Mouse (Mus musculus) forebrain, embryonic 13.5 days (tissue): ENCODE results near the gene Rassf5. TPM values are rescaled to one million over a fixed set of nuclear protein-coding genes. Genes with fewer than 3 reads are reported as not detected.
A peak's percentile ranks its signal among the peaks of the same experiment; 100 is the strongest.

Experiments used
- ATAC-seq: fragments of 200-750 bp; cut with Nextera tagmentation; 2 replicates; pipeline ENCODE4 v1.8.0; 2017
- H3K27ac ChIP-seq: fragments of 300-500 bp; sonication (generic); 2 replicates; pipeline ENCODE4 v1.5.1; 2015; ENCODE audit warnings: inconsistent platforms, mild to moderate bottlenecking, moderate library complexity
- H3K27me3 ChIP-seq: fragments of 300-500 bp; sonication (generic); 2 replicates; pipeline ENCODE4 v1.6.1; 2015; ENCODE audit warnings: mild to moderate bottlenecking, inconsistent platforms
- H3K36me3 ChIP-seq: fragments of 300-500 bp; sonication (generic); 2 replicates; pipeline ENCODE4 v1.6.1; 2015; ENCODE audit warnings: mild to moderate bottlenecking, inconsistent platforms; ENCODE audit not compliant: poor library complexity, severe bottlenecking
- H3K4me1 ChIP-seq: fragments of 300-500 bp; sonication (generic); 2 replicates; pipeline ENCODE4 v1.6.1; 2015; ENCODE audit warnings: inconsistent platforms
- H3K4me2 ChIP-seq: fragments of 300-500 bp; sonication (generic); 2 replicates; pipeline ENCODE4 v1.6.1; 2015; ENCODE audit warnings: inconsistent platforms, mild to moderate bottlenecking, moderate library complexity
- H3K4me3 ChIP-seq: fragments of 300-500 bp; sonication (generic); 2 replicates; pipeline ENCODE4 v1.5.1; 2015; ENCODE audit warnings: mild to moderate bottlenecking, inconsistent platforms
- H3K9ac ChIP-seq: fragments of 300-500 bp; sonication (generic); 2 replicates; pipeline ENCODE4 v1.6.1; 2015; ENCODE audit warnings: mild to moderate bottlenecking, inconsistent platforms
- H3K9me3 ChIP-seq: fragments of 300-500 bp; sonication (generic); replicated peaks from 2 replicates; pipeline ENCODE4 v1.6.1; 2016; ENCODE audit warnings: inconsistent platforms
- WGBS: fragments of 180-500 bp; shearing (Covaris S2); methylation state at CpG from one replicate; pipeline ENCODE4 v1.1.7; 2015; 5-methylcytosine and 5-hydroxymethylcytosine counted together
- polyA plus RNA-seq: library from polyadenylated mRNA; unstranded; fragments of >200 nt; fragmentation: Nextera tagmentation; extraction: Ambion mirVana; gene quantifications from 2 replicates; pipeline ENCODE4 v1.2.1, GENCODE M21; 2015

Gene Rassf5
- polyA plus RNA-seq = 0.98 and 1.1 TPM in 2 replicates

DNA sequence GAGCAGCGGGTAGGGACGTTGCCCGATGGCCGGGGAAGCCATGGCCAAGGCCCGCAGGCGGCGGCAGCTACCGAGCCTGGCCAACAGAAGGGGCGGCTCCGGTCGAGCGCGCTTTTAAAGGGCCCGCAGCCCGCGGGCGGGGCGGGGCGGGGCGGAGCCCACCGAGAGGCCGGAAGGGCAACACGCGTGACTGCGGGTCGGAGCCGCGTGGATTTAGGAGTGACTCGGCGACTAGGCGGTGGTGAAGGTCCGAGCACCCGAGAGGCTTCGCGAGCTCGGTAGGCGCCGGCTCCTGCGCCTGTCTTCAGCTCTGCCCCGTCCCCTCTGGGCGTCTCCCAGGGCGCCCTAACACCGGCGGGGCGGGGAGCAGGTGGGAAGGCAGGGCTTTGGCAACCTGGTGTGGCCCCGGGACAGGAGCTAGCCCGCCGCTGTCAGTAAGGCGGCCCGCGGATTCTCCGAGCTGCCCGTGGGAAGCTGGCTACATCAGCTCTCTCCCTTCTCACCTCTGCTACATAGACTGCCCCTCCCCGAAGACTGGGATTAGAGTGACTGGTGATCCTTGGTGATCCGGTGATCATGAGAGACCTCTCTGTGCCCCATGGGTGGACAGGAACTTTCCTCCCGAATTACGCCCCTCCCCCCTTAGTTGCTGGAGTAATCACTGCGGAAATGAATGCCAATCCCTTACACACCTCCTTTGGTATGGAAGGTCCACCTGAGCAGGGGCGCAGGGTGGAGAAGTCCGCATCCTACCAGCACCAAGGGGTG is at the start of gene Rassf5:
Rassf5 (minus strand) TSS at position 170 of the 768 bp plus-strand sequence.
- H3K4me1 ChIP-seq = peaks cover 18% of the 10 kb centered on the region; the same call in 1 of the 2 replicates
- peaks cover 54% of the 10 kb centered on the region for H3K27me3 ChIP-seq
- H3K36me3 ChIP-seq = no peaks in the 10 kb centered on the region
- peak within 1 kb of the TSS; percentile 98 for H3K4me2 ChIP-seq
- H3K27ac ChIP-seq = no peak within 1 kb of the TSS
- WGBS = 1% methylated on average over 60 of the region's 60 CpGs
- peak; percentile 64 for ATAC-seq
- H3K9ac ChIP-seq = peak within 1 kb of the TSS; percentile 74
- H3K4me3 ChIP-seq = peak within 1 kb of the TSS; percentile 70
- no peaks in the 10 kb centered on the region for H3K9me3 ChIP-seq

DNA sequence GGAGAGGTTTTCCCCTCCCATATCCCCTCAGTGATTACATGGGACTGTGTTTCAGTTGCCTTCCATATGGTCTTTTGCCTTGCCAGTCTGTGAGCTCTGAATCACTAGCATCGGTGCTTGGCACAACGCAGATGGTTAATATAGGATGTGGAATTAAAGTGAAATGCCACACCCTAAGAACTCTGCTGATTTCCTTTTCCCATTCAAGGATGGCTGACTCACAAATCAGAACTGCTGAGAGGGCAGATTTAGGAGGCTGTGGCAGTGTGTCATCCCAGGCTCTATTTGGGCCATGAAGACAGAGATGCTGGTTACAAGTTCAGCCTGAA is 48.8 kb upstream of the Rassf5 start:
- Histone ChIP-seq H3K9ac (no peak overlapping the region), H3K4me1 (no peaks in the 10 kb centered on the region), H3K36me3 (peaks cover 67% of the 10 kb centered on the region), H3K27ac (0 out of 2 replicates have a peak overlapping the region, but pooled peaks have one; percentile 5), H3K4me2 (no peak overlapping the region), H3K4me3 (no peak overlapping the region), H3K27me3 (no peaks in the 10 kb centered on the region), H3K9me3 (no peaks in the 10 kb centered on the region)
- 90% methylated on average over 2 of the region's 2 CpGs for WGBS
- ATAC-seq = peak; percentile 72; the same call in 1 of the 2 replicates

DNA sequence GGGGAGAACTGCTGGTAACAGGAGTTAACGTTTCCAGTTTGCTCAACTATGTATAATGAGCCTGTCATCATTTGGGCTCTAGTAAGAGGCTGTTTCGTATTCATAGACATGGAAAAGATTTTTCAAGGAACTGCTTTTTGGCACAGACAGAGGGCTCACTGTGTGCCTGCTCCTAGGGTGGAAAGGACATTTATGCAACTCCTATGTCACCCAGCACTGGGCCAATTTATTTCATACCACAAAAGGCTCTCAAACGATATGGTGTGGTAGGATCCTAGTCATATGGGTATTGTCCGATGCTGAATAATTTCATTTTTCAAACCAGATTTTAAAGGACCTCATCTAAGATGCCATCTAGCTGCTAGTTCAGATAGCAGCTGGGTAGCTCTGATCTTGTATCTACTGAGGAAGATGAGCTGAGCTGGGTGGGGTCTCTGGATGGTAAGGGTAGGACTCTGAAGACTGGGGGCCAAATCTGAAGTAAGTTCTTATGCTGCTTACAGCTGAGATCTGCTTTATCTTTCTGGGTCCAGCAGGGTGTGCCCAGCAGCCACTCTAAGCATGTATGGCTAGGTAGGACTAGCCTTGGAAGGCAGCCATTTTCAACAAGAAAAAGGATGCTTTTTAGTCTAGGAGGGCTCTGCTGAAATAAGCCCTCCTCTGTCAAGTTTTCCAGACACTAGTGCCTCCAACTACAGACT is 48.3 kb upstream of the Rassf5 start:
- no peak for ATAC-seq
- H3K9me3 ChIP-seq = no peaks in the 10 kb centered on the region
- no peaks in the 10 kb centered on the region for H3K27me3 ChIP-seq
- H3K36me3 ChIP-seq = peaks cover 69% of the 10 kb centered on the region
- 89% methylated on average over 4 of the region's 4 CpGs for WGBS
- H3K9ac ChIP-seq = no peak overlapping the region
- no peak overlapping the region for H3K4me2 ChIP-seq
- H3K27ac ChIP-seq = no peak overlapping the region
- no peak overlapping the region for H3K4me3 ChIP-seq
- H3K4me1 ChIP-seq = no peaks in the 10 kb centered on the region

DNA sequence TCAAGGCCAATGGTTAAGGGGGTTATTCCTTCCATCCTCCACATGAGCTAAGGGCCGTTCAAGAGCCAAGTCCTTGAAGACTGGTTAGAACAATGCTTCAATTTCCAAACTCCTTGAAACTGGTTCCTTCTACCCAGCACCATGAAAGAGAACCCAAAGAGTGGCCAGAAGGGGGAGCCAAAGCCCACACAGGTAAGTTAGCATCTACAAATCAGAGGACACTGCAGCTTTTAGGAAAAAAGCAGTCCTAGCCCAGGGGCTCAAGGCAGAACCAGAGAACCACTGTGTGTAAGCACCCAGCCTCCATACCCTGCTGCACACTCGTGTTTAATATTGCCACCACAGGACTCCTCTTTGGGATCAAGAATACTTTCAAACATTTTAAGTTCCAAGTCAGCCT is 45.6 kb upstream of the Rassf5 start:
- no peaks in the 10 kb centered on the region for H3K4me1 ChIP-seq
- H3K27ac ChIP-seq = no peak overlapping the region
- WGBS = 42% methylated on average over 2 of the region's 2 CpGs
- peaks cover 58% of the 10 kb centered on the region for H3K36me3 ChIP-seq
- H3K27me3 ChIP-seq = no peaks in the 10 kb centered on the region
- H3K4me2 ChIP-seq = no peak overlapping the region
- no peak overlapping the region for H3K9ac ChIP-seq
- H3K4me3 ChIP-seq = no peak overlapping the region
- ATAC-seq = peak; percentile 31; the same call in 1 of the 2 replicates
- H3K9me3 ChIP-seq = no peaks in the 10 kb centered on the region

DNA sequence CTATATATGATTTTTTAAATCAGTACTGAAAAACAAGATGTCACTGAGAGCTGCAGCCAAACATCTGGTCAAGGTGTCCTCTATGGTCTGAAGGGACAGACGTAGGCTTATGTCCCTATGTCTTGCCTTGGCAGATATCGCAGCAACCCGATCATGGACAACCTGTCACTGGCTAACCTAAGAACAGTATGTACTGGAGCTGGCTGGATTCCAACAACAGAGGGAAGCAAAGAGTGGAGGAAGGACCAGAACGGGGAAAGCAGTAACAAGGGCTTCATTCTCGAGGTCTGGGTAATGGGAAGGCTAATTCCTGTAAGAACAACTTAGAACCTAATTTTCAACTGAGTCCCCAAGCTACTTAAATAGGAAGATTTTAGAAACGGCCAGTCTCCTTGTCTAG is 43.9 kb upstream of the Rassf5 start:
- Histone ChIP-seq H3K27ac (no peak overlapping the region), H3K9ac (no peak overlapping the region), H3K4me2 (no peak overlapping the region), H3K9me3 (no peaks in the 10 kb centered on the region), H3K4me3 (no peak overlapping the region), H3K27me3 (no peaks in the 10 kb centered on the region), H3K4me1 (no peaks in the 10 kb centered on the region), H3K36me3 (peaks cover 44% of the 10 kb centered on the region)
- ATAC-seq = no peak
- WGBS = 88% methylated on average over 6 of the region's 6 CpGs

DNA sequence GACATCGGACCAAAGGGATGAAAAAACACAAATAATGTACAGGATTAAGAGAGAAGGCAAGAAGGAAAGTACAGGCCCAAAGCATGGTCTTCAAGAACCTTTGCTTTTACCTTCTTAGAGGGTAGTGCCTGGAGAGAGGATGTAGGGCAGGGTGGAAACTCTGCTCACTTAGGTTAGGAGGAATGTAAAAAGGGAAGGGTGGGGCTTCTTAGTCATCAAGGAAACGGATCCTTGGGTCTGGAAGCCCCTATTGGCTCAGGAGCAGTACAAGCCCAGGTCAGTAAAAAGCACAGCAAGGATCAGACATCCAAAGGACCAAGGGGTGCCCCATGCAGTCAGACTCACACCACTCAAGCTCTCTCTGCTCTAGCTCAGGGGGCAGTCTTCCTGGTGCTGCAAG is 42.2 kb upstream of the Rassf5 start:
- Histone ChIP-seq H3K36me3 (peaks cover 39% of the 10 kb centered on the region), H3K4me3 (no peak overlapping the region), H3K27me3 (no peaks in the 10 kb centered on the region), H3K4me2 (no peak overlapping the region), H3K27ac (no peak overlapping the region), H3K9ac (no peak overlapping the region), H3K4me1 (no peaks in the 10 kb centered on the region), H3K9me3 (no peaks in the 10 kb centered on the region)
- WGBS = 72% methylated on average over 2 of the region's 2 CpGs
- ATAC-seq = no peak

DNA sequence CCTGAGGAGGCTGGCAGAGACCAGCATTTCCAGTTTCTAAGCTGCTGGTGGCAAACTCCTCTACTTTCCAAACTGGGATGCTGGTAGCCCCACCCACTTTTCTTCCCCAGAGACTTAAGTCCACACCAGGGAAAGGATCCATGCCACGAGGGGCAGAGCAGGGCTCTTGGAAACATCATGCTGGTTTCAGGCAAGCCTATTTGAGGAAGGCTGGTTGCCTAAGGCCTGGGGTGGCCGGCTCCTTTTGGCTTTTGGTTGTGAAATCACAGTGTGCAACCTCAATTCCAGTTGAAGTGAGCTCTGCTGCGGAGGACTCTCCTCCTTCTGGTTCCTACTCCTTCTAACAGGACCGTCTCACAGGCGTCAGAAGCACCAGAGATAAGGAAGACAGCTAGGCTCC is 41.7 kb upstream of the Rassf5 start:
- no peak overlapping the region for H3K9ac ChIP-seq
- no peaks in the 10 kb centered on the region for H3K9me3 ChIP-seq
- ATAC-seq = no peak
- WGBS = 82% methylated on average over 5 of the region's 5 CpGs
- H3K4me3 ChIP-seq = no peak overlapping the region
- peaks cover 35% of the 10 kb centered on the region for H3K36me3 ChIP-seq
- no peak overlapping the region for H3K27ac ChIP-seq
- H3K27me3 ChIP-seq = no peaks in the 10 kb centered on the region
- no peaks in the 10 kb centered on the region for H3K4me1 ChIP-seq
- no peak overlapping the region for H3K4me2 ChIP-seq

DNA sequence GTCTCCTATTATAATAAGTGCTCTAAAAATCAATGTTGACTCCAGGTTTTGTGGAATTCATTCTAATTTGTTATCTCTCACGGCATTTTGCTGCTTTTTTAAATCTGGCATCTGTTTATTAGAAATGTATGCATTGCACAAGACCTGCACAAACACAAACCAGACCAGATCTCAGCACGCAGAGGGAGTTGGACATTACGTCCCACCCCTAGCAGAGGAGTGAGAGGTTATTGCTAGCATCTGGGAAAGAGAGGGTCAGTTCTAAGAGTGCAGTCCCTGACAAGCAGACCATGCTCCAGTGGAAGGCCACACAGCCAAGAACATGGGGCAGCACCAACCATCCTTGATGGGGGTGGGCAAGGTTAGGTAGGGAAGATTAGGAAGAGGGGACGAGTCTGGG is 39.6 kb upstream of the Rassf5 start:
- no peaks in the 10 kb centered on the region for H3K4me1 ChIP-seq
- no peaks in the 10 kb centered on the region for H3K27me3 ChIP-seq
- 90% methylated on average over 4 of the region's 4 CpGs for WGBS
- H3K9me3 ChIP-seq = no peaks in the 10 kb centered on the region
- no peak overlapping the region for H3K4me3 ChIP-seq
- H3K36me3 ChIP-seq = peaks cover 27% of the 10 kb centered on the region
- H3K4me2 ChIP-seq = no peak overlapping the region
- H3K27ac ChIP-seq = no peak overlapping the region
- ATAC-seq = no peak
- no peak overlapping the region for H3K9ac ChIP-seq

DNA sequence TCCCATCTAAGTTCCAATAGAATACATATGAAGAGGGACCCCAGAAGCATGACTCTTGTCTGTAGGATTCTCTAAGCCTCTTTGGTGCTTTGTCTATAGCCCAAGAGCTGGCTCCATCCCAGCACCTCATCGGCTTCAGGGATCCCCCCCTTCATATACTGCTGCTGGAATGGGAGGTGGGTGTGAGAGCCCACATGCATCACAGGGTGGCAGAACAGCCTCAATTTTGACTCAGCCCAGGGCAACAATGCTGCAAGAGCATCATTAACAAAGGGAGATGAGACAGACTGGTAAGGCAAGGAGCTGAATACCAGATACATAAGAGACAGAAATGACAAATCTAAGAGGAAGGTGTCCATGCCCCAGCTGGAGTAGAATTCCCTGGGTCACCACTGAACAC is 39.1 kb upstream of the Rassf5 start:
- 75% methylated on average over 1 of the region's 1 CpGs for WGBS
- Histone ChIP-seq H3K9ac (no peak overlapping the region), H3K9me3 (no peaks in the 10 kb centered on the region), H3K4me1 (no peaks in the 10 kb centered on the region), H3K27me3 (no peaks in the 10 kb centered on the region), H3K4me2 (no peak overlapping the region), H3K27ac (no peak overlapping the region), H3K36me3 (peaks cover 22% of the 10 kb centered on the region), H3K4me3 (no peak overlapping the region)
- peak; percentile 28; the same call in 1 of the 2 replicates for ATAC-seq

DNA sequence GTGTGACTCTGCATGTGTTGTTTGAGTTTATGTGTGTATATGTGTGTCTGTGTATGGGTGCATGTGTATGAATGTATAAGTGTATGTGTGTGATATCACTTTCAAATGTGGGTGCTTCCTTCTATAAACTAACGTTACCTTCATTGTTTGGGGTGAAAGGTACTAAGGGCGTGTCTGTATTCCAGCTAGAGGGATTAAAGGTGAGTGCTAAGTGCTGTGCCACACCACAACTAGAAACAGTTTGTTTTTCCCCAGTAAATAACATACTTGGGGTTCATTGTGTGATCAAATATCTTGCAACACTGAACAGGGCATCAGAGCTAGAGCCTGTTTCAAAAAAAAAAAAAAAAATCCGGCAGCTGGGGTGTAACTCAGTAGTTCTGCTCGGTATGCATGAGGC is 36.7 kb upstream of the Rassf5 start:
- no peak for ATAC-seq
- WGBS = 55% methylated on average over 4 of the region's 4 CpGs
- Histone ChIP-seq H3K4me1 (no peaks in the 10 kb centered on the region), H3K4me2 (no peak overlapping the region), H3K36me3 (peaks cover 11% of the 10 kb centered on the region), H3K27ac (no peak overlapping the region), H3K4me3 (no peak overlapping the region), H3K9ac (no peak overlapping the region), H3K27me3 (no peaks in the 10 kb centered on the region), H3K9me3 (no peaks in the 10 kb centered on the region)

DNA sequence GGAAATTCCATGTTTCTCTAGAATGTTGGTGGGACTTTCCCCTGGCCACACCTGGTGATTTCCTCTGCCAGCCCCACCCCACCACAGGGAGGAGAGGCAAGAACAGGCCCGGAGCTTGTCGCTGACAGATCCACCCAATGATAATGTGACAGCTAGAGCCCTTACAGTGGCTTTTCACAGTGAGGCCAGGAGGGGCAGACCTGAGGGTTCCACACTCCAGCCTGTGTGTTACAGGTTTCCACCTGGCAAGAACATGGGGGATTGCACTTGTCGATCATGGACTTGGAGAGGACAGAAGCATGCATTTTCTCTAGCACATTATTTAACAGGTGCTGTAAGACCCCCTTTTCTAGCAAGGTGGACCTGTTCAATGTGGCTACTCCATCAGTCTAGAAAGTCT is 35.2 kb upstream of the Rassf5 start:
- H3K9me3 ChIP-seq = no peaks in the 10 kb centered on the region
- no peak for ATAC-seq
- H3K4me2 ChIP-seq = no peak overlapping the region
- no peak overlapping the region for H3K9ac ChIP-seq
- no peaks in the 10 kb centered on the region for H3K4me1 ChIP-seq
- H3K27me3 ChIP-seq = no peaks in the 10 kb centered on the region
- H3K27ac ChIP-seq = no peak overlapping the region
- no peaks in the 10 kb centered on the region for H3K36me3 ChIP-seq
- WGBS = 64% methylated on average over 3 of the region's 3 CpGs
- H3K4me3 ChIP-seq = no peak overlapping the region

DNA sequence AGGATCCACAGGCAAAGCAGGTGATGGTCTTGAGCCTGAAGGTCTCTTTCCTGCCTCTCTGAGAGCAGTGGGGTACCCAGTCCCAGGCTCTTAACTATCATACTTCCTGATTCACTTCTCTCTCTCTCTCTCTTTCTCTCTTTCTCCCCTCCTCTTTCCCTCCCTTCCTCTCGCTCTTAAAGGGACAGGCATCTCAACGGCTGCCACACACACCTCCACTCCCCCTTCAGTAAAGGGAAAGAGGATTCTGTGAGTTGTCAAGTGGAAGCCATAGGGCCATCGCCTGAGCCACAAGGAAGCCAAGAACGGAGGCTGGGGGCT is 34.4 kb upstream of the Rassf5 start, which contains the start of gene Ikbke:
Ikbke (minus strand) TSS at position 151 of the 321 bp plus-strand sequence.
- Histone ChIP-seq H3K4me3 (no peak within 1 kb of the TSS), H3K9me3 (no peaks in the 10 kb centered on the region), H3K27ac (no peak within 1 kb of the TSS), H3K27me3 (no peaks in the 10 kb centered on the region), H3K4me1 (no peaks in the 10 kb centered on the region), H3K36me3 (no peaks in the 10 kb centered on the region), H3K4me2 (no peak within 1 kb of the TSS), H3K9ac (0 out of 2 replicates have a peak within 1 kb of the TSS, but pooled peaks have one; percentile 8)
- 39% methylated on average over 4 of the region's 4 CpGs for WGBS
- no peak for ATAC-seq
